Mouse (Mus musculus) right cerebral cortex, postnatal 14 days (tissue): ENCODE results near the gene Atad2b.
"Not testable (repeated sequence)": the region's sequence is repeated elsewhere in the genome, so short reads cannot be mapped to it uniquely, and the experiment has no call there.

ENCODE experiments used
- DNase-seq: peaks from one replicate; pipeline ENCODE4 v3.0.0; 2022

The Atad2b gene

GRCm38 (mm10) chr12:4916994-4917804, at the start of gene Atad2b:
Gene Atad2b, plus strand, starts transcription at chr12:4917353.
- peak; percentile 96 for DNase-seq

GRCm38 (mm10) chr12:4868924-4869323, 48.2 kb upstream of the Atad2b start:
- no peak for DNase-seq

- DNase-seq: no peak
Observed at GRCm38 (mm10) chr12:4871260-4871659, 45.9 kb upstream of the Atad2b start.

GRCm38 (mm10) chr12:4872273-4872672, 44.9 kb upstream of the Atad2b start:
- no peak for DNase-seq

GRCm38 (mm10) chr12:4872983-4873477, 44.1 kb upstream of the Atad2b start:
- DNase-seq: no peak

- DNase-seq: no peak
Observed at GRCm38 (mm10) chr12:4873531-4873930, 43.6 kb upstream of the Atad2b start.

GRCm38 (mm10) chr12:4874161-4874927, 42.8 kb upstream of the Atad2b start, which contains the start of gene Mfsd2b:
Gene Mfsd2b, minus strand, starts transcription at chr12:4874359.
- peak; percentile 48 for DNase-seq

GRCm38 (mm10) chr12:4875623-4876022, 41.5 kb upstream of the Atad2b start:
- DNase-seq: no peak

- DNase-seq: no peak
Observed at GRCm38 (mm10) chr12:4878296-4878783, 38.8 kb upstream of the Atad2b start.

GRCm38 (mm10) chr12:4879048-4879447, 38.1 kb upstream of the Atad2b start:
- no peak for DNase-seq

- DNase-seq: no peak
Observed at GRCm38 (mm10) chr12:4882086-4882485, 35.1 kb upstream of the Atad2b start.

- DNase-seq: no peak
Observed at GRCm38 (mm10) chr12:4885062-4885461, 32.1 kb upstream of the Atad2b start.

- DNase-seq: not testable (repeated sequence)
Observed at GRCm38 (mm10) chr12:4886581-4886980, 30.6 kb upstream of the Atad2b start.

GRCm38 (mm10) chr12:4888739-4889138, 28.4 kb upstream of the Atad2b start:
- no peak for DNase-seq

- DNase-seq: no peak
Observed at GRCm38 (mm10) chr12:4889251-4889650, 27.9 kb upstream of the Atad2b start.

GRCm38 (mm10) chr12:4889891-4890290, 27.3 kb upstream of the Atad2b start:
- DNase-seq: no peak

GRCm38 (mm10) chr12:4898024-4898423, 19.1 kb upstream of the Atad2b start:
- DNase-seq: no peak

GRCm38 (mm10) chr12:4905946-4906345, 11.2 kb upstream of the Atad2b start:
- DNase-seq: no peak

- DNase-seq: no peak
Observed at GRCm38 (mm10) chr12:4906476-4906875, 10.7 kb upstream of the Atad2b start.

GRCm38 (mm10) chr12:4906951-4907906, 9.9 kb upstream of the Atad2b start, which contains the start of gene Ubxn2a:
Gene Ubxn2a, minus strand, starts transcription at chr12:4907705.
- DNase-seq: peak; percentile 96

- DNase-seq: no peak
Observed at GRCm38 (mm10) chr12:4908391-4908790, 8.8 kb upstream of the Atad2b start.

GRCm38 (mm10) chr12:4910496-4910895, 6.7 kb upstream of the Atad2b start:
- not testable (repeated sequence) for DNase-seq
